Mouse (Mus musculus): ENCODE results near the gene Col28a1.
"Not testable (repeated sequence)": the region's sequence is repeated elsewhere in the genome, so short reads cannot be mapped to it uniquely, and the experiment has no call there.

The Col28a1 gene

DNA sequence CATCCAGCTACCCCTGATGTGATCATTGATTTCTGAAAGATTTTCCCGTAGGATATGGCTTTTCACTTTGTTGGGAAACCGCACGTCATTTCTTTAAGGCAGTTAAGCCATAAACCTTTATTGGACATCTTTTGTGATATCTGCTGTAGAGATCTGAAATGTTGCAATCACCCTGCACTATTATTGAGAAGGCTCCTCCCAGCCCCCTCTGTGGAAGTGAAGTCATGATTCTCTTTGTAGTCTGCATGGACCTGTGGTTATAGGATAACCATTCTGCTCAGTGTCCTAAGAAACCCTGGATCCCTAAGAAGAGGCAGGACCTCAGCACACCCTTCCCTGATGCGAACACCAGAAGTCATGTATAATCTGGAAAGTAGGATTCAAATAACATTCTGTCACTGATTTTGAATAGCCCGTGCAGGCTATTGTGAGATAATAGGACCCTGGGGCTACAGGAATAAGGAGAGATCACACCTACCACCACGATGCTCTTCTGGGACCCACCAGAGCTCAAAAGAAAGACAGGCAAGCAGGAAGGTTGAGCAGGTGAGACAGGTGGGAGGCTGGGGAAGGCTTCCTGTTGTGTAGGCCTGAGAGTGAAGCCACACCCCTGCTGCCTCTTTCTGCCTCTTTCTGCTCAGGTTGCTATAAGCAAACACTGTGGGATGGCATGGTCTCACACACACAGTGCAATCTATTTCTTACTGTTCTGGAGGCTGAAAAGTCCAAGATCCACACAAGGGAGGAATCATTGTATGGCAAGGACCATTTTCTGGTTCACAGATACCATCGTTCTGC lies 166.9 kb downstream of the Col28a1 start:
- no peak for DNase-seq (ENCODE audit: low read depth, low spot score)

- DNase-seq (ENCODE audit: low read depth, low spot score): no peak
Observed at GRCm38 (mm10) chr6:8023527-8023926, 168.9 kb downstream of the Col28a1 start.

DNA sequence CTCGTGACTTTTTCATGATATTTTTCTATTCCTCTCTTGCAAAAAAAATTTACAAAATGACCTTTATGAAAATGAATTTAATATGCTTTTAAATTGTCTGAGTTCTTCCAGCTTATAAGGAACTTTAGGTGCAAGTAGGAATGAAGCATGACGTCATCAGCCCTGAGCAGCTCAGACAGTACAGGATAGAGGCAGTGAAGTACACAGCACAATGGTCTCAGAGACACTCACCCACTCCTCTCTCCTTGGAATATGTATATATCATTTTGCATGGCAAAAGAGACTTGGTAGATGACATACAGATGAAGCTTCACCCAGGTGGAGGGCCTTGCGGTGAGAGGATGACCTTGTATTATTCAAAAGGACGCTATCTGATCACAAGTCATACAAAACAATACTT lies 197.7 kb downstream of the Col28a1 start:
- DNase-seq (ENCODE audit: low read depth, low spot score): no peak

GRCm38 (mm10) chr6:7983646-7983979 lies 208.8 kb downstream of the Col28a1 start:
- DNase-seq (ENCODE audit: low read depth, low spot score): peak; percentile 62

DNA sequence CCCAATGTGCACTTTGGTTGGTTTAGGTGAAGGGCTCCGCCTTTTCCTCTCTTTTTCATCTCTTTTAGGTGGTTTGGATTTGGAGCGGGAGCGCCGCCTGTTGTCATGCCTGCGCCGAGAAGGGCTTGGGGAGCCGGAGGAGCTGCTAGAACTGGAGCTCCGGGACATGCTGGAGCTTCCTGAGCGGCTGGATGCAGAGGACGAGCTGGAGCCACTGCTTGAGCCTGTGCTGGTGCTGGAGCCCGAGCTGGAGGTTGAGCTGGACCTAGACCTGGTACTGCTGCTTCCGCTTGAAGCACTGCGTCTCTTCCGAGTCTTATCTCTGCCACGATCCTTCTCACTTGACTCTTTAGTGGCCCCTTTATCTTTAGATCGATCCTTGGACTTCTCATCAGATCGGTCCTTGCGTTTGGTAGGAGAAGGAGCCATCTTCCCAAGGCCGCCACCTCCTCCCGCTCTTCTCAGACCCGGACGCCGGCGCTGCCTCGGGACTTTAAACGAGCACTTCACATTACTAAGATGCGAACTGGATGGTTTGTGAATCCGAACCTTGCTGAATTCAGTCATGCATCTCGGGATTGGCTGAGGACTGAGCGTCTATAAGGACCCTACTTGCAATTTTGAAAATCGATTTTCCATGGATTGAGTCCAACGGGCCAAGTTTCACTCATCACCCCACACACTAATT lies 209.3 kb downstream of the Col28a1 start:
- not testable (repeated sequence) for DNase-seq (ENCODE audit: low read depth, low spot score)

- DNase-seq (ENCODE audit: low read depth, low spot score): peak; percentile 79
Observed at GRCm38 (mm10) chr6:7971020-7971760, 221.2 kb downstream of the Col28a1 start.

DNA sequence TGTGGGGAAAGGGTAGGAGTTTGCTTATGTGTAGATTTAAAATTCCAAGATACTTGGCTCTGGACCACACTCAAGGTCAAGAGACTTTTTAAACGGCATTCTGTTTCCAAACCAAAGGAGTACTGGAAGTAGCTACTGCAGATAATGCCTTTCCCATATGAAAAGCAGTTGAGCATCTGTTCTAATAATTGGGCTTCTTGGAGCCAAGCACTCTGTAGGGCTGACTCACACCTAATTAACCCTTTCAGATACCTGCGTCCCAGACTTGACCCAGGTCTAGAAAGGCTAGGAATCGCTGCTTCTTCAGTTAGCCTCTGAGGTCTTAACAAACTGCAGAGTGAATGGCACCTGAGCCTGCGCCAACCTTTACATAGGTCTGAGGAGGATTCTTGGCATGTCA lies 223.0 kb downstream of the Col28a1 start:
- DNase-seq (ENCODE audit: low read depth, low spot score): no peak

DNA sequence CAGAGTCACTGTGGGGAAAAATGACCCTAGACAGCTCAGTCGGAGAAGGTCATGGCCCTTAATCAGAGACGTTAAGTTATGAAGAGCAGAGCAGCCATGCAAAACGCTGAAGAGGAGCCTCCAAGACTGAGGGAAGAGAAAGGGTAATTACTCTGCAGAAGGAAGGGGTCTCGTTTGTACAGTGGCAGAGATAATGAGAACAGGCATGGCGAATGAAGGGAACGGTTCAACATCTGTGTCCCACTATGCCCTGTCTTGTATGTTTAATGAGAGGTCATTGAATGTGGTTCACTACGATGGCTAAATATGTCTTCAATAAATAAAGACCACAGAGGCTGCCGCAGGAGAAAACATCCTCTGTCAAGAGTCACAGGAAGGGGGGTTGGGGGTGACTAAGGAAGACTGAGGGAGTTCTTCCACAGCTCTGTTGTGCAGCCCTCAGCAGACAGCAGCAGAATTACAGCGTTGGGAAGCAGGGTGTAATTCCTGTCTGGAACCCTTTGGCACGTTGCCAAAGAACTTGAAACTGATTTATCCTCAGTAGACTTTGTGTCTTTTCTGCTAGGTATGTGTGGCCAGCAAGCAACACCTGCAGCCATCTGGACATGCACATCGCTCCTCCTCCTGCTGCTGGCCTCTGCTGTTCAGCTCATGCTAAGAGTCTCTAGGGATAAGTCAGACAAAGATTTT lies 226.4 kb downstream of the Col28a1 start:
- DNase-seq (ENCODE audit: low read depth, low spot score): no peak

DNA sequence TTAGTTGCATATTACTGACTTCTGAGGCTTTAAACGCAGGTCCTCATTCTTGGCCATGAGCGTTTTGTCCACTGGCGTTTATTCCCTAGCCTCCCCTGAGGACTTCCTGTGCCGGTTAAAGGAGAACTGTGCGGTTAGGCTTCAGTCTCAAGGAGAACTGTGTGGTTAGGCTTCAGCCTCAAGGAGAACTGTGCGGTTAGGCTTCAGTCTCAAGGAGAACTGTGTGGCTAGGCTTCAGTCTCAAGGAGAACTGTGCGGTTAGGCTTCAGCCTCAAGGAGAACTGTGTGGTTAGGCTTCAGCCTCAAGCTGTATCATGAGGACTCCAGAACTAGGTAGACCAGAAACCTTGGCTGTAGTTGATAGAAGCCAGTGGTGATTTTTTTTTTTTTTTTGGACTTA lies 229.7 kb downstream of the Col28a1 start:
- no peak for DNase-seq (ENCODE audit: low read depth, low spot score)

DNA sequence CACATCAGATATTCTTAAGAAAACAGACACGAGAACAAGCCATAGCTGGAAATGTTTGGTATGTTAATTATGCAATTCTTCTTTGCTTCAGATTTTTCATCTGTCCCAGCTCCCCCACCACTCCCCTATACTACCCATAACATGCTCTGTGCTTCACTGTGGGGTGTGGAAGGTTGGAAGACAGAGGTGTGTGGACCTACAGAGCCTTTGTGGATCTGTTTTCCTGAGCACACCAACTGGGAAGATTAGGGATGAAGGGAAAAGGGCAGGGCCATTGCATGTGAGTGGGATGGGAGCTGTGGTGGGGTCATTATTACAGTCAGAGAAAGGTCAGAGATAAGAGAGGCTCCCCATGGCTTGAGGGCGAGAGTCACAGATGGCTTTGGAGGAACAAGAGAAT lies 240.2 kb downstream of the Col28a1 start:
- DNase-seq (ENCODE audit: low read depth, low spot score): no peak

GRCm38 (mm10) chr6:7951778-7952177 lies 240.6 kb downstream of the Col28a1 start:
- no peak for DNase-seq (ENCODE audit: low read depth, low spot score)

Data from R1 (cell line).